Mouse (Mus musculus) telencephalon, adult 2 months (tissue): ENCODE measurements around the gene Igdcc4.

ENCODE experiments used
- DNase-seq: peaks from one replicate; pipeline ENCODE4 v3.0.0-alpha.2; 2011; ENCODE audit warnings: low read depth, low spot score

Gene Igdcc4

DNA sequence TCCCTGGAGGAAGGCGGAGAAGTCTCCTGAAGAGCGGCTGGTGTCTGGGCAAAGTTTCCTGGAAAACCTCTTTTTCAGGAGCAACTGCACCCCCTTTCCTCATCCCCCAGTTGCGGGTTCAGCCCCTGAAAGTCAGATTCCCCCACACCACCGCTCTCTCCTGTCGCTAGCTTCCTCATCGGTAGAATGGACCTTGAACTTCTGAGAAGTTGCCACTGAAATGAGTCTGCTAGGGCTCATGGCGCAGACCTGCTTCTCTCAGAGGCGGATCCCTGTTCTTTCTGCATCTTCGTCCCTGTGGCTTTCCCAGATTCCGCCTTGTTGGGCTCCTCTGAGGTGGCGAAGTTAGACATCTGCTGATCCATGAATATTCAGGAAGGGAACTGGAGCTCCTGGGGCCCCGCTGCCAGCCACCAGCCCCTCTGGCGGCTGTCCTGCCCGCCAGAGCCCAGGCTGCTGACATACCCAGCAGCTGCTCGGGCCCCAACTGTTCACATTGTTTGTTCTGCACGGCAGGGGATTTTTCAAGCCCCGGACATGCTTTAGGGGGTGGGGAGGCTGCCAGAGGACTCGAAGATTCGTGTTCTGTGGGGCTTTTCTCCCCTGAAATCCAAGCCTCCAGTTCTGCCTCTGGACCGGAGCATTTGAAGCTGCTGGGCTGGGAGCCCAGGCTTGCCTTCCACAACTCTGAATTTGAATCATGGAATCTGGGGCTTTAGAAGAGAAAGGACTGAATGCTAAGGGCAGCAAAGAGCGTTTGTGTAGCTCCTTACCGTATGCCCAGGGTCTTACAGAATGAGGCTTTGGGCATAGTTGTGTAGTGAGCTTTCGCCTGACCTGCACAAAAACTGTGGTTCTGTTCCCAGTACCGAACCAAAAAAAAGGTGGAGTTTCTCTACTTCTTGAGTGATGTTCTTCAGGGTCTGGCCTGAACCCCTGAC lies 8.1 kb downstream of the Igdcc4 start:
- no peak for DNase-seq

DNA sequence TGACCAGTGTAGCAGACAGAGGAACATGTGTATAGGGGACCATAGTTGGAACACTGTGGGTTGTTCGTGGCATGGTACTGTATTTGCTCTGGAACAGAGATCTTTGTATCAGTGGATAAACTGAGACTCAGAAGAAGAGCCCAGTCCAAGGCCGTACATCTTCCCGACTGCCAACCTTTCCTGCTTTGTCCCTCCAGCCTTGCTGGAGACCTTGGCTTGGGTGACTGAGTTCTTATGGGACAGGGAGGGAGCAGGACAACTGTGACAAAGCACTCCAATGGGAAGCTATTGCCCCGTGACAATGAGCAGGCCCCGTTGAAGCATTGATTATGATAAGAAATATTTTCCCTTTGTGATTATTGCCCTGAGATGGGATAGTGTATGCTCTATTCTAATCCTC lies 10.4 kb downstream of the Igdcc4 start:
- DNase-seq = no peak

DNA sequence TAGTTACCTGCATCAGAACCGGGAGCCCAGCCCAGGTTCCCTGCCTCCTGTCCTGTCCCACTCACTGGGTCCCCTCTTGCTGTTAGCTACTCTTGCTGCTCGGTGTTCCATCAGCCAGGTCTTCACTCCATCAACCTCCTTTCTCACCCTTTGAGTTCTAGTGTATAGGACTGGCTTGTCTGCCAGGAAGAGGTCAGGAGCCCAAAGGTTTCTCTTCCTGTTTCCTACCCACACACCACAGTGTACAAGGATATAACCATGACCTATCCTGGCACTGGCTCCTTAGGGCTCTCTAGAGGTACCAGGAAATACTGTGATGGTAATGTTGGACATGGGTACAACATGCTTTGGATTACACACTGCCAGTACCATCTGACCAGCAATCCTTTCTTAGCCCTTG lies 12.4 kb downstream of the Igdcc4 start:
- DNase-seq = no peak

DNA sequence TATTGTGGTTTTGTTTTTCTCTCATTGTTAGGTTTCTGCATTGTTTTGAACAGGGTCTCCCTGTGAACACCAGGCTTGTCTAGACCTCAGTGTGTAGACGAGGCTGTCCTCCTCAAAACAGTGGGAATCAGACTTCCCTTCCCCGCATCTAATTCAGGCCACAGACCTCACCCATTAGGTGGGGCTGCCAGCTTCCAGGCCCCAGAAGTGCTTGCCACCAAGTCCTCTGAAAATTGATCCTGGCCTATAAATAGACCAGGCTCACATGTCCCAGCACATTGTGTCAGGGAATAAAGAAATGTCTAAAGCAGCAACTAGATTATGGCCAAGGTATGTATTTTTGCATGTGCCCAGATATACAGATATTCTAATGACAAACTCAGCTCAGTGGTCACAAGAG lies 14.6 kb downstream of the Igdcc4 start:
- no peak for DNase-seq

DNA sequence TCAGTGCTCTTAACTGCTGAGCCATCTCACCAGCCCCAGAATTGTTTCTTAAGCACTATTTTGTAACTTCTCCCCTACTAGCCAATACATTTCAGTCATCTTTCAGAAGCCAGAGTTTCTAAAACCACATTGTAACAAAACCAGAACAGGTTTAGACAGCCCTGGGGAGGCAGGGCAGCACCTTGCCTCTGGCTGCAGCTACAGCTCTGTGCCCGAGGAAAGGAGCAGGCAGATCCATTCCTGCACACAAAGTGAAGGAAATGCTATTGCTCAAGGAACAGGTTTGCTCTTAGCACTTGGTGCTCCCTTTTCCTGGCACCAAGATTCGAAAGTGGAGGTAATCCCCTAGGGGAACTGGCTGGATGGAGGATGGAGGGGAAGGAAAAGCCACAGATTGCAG lies 16.2 kb downstream of the Igdcc4 start:
- DNase-seq = no peak

GRCm38 (mm10) chr9:65120935-65121334 lies 19.6 kb downstream of the Igdcc4 start:
- no peak for DNase-seq

DNA sequence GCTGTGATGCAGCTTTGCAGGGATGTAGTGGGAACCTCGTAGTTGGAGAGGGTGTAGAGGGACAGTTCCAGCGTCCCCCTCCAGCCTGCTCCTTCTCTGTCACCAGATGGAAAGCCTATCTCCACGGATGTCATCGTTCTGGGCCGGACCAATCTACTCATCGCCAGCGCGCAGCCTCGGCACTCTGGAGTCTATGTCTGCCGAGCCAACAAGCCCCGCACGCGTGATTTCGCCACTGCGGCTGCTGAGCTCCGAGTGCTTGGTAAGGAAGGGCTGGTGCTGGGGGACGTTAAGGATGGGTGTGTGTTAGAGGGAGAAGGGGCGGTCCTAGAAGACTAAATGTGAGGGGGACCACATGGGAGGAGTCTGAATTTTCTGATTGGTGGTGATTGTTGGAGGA lies 21.3 kb downstream of the Igdcc4 start:
- DNase-seq = peak; percentile 60

DNA sequence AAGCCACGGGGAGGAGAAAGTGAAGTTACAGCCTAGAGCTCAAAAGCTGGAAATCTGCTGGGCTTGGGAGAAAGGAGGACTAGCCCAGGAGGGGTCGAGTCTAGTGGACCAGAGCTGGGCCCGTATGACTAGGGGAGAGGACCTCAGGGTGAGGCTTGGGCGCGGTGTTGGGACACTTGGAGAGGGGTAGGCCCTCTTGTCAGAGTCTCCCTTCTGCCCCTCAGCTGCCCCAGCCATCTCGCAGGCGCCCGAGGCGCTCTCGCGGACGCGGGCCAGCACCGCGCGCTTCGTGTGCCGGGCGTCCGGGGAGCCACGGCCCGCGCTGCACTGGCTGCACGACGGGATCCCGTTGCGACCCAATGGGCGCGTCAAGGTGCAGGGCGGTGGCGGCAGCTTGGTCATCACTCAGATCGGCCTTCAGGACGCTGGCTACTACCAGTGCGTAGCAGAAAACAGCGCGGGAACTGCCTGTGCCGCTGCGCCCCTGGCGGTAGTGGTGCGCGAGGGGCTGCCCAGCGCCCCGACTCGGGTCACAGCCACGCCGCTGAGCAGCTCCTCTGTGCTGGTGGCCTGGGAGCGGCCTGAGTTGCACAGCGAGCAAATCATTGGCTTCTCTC lies 22.4 kb downstream of the Igdcc4 start:
- DNase-seq = no peak

GRCm38 (mm10) chr9:65128123-65128815 lies 27.0 kb downstream of the Igdcc4 start:
- DNase-seq = no peak

DNA sequence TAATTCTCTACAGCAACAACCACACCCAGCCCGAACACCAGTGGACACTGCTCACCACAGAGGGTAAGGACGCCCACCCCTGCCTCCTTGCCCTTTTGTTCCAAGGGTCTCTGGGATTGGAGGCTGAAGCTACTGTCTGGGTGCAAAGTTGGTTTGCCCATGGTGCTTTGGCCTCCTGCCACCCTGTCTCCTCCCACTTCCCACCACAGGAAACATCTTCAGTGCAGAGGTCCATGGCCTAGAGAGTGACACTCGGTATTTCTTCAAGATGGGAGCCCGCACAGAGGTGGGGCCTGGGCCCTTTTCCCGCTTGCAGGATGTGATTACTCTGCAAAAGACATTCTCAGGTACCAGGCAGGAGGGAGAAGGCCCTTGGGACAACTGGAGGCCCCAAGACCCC lies 30.4 kb downstream of the Igdcc4 start:
- no peak for DNase-seq

- DNase-seq = no peak
Measured at GRCm38 (mm10) chr9:65133739-65134138, 32.5 kb downstream of the Igdcc4 start.

GRCm38 (mm10) chr9:65135126-65135525 lies 33.8 kb downstream of the Igdcc4 start:
- no peak for DNase-seq

GRCm38 (mm10) chr9:65140491-65140890 lies 39.2 kb downstream of the Igdcc4 start:
- DNase-seq = no peak

DNA sequence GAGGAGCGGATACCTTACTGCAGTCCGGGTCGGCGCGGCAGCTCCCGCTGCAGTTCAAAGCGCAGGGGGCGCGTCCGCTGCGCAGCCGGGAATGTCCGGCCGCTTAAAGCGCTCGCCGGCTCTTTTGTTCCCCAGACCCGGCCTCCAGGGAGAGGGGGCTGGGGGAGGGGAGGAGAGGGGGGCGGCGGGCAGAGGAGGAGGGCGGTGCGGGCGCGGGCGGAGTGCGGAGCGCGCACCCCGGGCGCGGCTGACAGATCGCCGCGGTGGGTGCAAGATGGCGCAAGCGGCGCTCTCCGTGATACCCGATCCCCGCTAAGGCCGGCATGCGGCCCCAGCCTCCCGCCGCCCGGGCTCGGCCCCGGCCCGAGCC lies 39.6 kb downstream of the Igdcc4 start, which contains the start of gene Igdcc3:
TSS of gene Igdcc3 (plus strand) at position 254 of the 370 bp plus-strand sequence.
- no peak for DNase-seq

GRCm38 (mm10) chr9:65141306-65141975 lies 40.2 kb downstream of the Igdcc4 start:
- DNase-seq = no peak

GRCm38 (mm10) chr9:65141976-65142318 lies 40.7 kb downstream of the Igdcc4 start:
- DNase-seq = no peak

- DNase-seq = no peak
Measured at GRCm38 (mm10) chr9:65142399-65142798, 41.1 kb downstream of the Igdcc4 start.

- no peak for DNase-seq
Measured at GRCm38 (mm10) chr9:65146001-65146400, 44.7 kb downstream of the Igdcc4 start.

DNA sequence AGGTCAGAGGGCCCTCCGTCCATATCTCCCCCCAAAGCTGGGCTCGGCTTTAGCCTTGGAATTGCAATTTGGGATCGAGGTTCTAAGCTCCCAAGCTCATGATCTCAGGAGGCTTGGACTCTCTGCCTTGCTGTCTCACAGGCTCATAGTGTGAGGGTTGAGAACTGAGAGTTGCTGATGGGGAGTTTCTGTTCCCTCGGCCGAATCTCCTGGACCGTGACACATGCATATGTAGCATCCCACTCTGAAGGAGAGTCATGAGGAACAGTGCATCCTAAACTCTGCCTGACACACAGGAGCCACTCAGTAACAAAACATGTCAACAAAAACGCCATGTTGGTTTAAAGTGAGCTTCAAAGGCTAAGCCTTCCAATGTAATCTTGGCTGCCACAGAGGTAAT lies 47.2 kb downstream of the Igdcc4 start:
- no peak for DNase-seq

GRCm38 (mm10) chr9:65152711-65153330 lies 51.5 kb downstream of the Igdcc4 start:
- DNase-seq = no peak

DNA sequence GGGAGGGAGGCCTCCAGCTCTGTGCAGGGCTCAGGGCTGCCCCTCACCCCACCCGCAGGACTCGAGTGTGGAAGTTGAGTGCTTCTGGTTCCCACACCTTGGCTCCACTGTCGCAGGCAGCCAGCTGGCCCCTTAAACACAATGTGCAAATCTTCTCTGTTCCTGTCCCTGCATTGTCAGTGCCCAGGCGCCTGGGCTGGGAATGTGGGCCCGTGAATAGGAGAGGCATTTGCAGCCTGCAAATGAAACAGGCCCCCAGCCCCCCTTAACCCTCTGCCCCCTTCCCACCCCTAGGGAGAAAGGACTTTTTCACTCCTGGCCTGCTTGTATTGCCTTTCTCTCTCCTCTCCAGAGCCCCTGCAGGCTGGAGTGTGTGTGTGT lies 52.0 kb downstream of the Igdcc4 start:
- no peak for DNase-seq
